Mouse (Mus musculus) retina, adult 2 months (tissue): ENCODE data around the gene Cfap126.
"Not testable (repeated sequence)": the region's sequence is repeated elsewhere in the genome, so short reads cannot be mapped to it uniquely, and the experiment has no call there.

Source experiments
- DNase-seq: peaks from one replicate; pipeline ENCODE4 v3.0.0-alpha.2; 2012; ENCODE audit warnings: low read depth, low spot score

Gene Cfap126

GRCm38 (mm10) chr1:171113873-171114299 lies at the start of gene Cfap126:
Gene Cfap126 (plus strand): TSS chr1:171113918.
- no peak for DNase-seq

GRCm38 (mm10) chr1:171064491-171065242 lies 49.1 kb upstream of the Cfap126 start, which contains the start of gene Fcgr3:
Gene Fcgr3 (minus strand): TSS chr1:171064935.
- not testable (repeated sequence) for DNase-seq

- DNase-seq: not testable (repeated sequence)
Observed at GRCm38 (mm10) chr1:171065243-171065587, 48.5 kb upstream of the Cfap126 start.

- DNase-seq: not testable (repeated sequence)
Observed at GRCm38 (mm10) chr1:171065768-171066167, 48.0 kb upstream of the Cfap126 start.

- not testable (repeated sequence) for DNase-seq
Observed at GRCm38 (mm10) chr1:171066583-171066982, 47.1 kb upstream of the Cfap126 start.

- not testable (repeated sequence) for DNase-seq
Observed at GRCm38 (mm10) chr1:171067928-171068327, 45.8 kb upstream of the Cfap126 start.

- not testable (repeated sequence) for DNase-seq
Observed at GRCm38 (mm10) chr1:171069508-171069907, 44.2 kb upstream of the Cfap126 start.

- DNase-seq: not testable (repeated sequence)
Observed at GRCm38 (mm10) chr1:171070879-171071278, 42.8 kb upstream of the Cfap126 start.

GRCm38 (mm10) chr1:171071726-171072125 lies 42.0 kb upstream of the Cfap126 start:
- DNase-seq: not testable (repeated sequence)

GRCm38 (mm10) chr1:171072217-171072616 lies 41.5 kb upstream of the Cfap126 start:
- DNase-seq: not testable (repeated sequence)

GRCm38 (mm10) chr1:171074283-171074682 lies 39.4 kb upstream of the Cfap126 start:
- DNase-seq: not testable (repeated sequence)

- DNase-seq: not testable (repeated sequence)
Observed at GRCm38 (mm10) chr1:171076176-171076575, 37.5 kb upstream of the Cfap126 start.

- DNase-seq: not testable (repeated sequence)
Observed at GRCm38 (mm10) chr1:171077192-171077591, 36.5 kb upstream of the Cfap126 start.

- DNase-seq: not testable (repeated sequence)
Observed at GRCm38 (mm10) chr1:171077955-171078354, 35.8 kb upstream of the Cfap126 start.

- DNase-seq: not testable (repeated sequence)
Observed at GRCm38 (mm10) chr1:171078419-171078818, 35.3 kb upstream of the Cfap126 start.

- not testable (repeated sequence) for DNase-seq
Observed at GRCm38 (mm10) chr1:171079345-171079744, 34.4 kb upstream of the Cfap126 start.

- not testable (repeated sequence) for DNase-seq
Observed at GRCm38 (mm10) chr1:171079825-171080224, 33.9 kb upstream of the Cfap126 start.

GRCm38 (mm10) chr1:171081512-171082231 lies 32.0 kb upstream of the Cfap126 start:
- DNase-seq: not testable (repeated sequence)

- no peak for DNase-seq
Observed at GRCm38 (mm10) chr1:171085718-171086117, 28.0 kb upstream of the Cfap126 start.

- not testable (repeated sequence) for DNase-seq
Observed at GRCm38 (mm10) chr1:171088237-171088869, 25.4 kb upstream of the Cfap126 start.

GRCm38 (mm10) chr1:171089891-171090290 lies 23.8 kb upstream of the Cfap126 start:
- DNase-seq: no peak

GRCm38 (mm10) chr1:171090761-171091160 lies 23.0 kb upstream of the Cfap126 start:
- DNase-seq: no peak
